Mouse (Mus musculus) ES-Bruce4 (cell line): ENCODE measurements at regions not wholly inside any gene's neighbourhood (a gene's known extent, or its start where the extent isn't known, plus 50 kb on each side); places are given as distances from the start of the nearest gene placed in this dataset.

ENCODE experiments used
- CTCF ChIP-seq: IDR thresholded peaks from one replicate; pipeline ENCODE4 v1.8.1; 2011; ENCODE audit warnings: low read depth, low read length
- POLR2A ChIP-seq: IDR thresholded peaks from one replicate; pipeline ENCODE4 v1.8.1; 2011; ENCODE audit warnings: low read length; ENCODE audit not compliant: insufficient read depth

DNA sequence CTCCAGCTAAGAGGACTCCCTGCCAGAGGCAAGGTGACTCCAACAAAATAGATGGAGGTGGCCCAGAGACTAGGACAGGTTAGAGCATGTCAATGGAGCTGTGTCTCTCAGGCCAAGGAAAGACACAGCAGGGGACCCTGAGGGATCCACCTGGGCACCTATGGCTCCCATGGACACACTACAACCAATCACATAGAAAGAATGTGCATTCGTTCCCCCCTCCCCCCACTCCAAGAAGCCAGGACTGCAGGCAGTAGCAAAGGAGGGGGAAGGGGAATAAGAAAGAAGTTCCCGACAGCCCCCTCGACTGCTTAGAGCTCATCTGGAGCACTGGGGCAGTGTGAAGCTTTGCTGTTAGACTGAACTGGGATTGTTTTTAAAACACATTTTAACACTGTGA lies 474.1 kb downstream of the Bnc2 start:
- TF ChIP-seq POLR2A (no peak), CTCF (no peak)
